Comparison of ENCODE assay signal across 19 mouse cellular contexts in genomic region chr16:90988665-90989064, GRCm38 (mm10). TPM values are rescaled to one million over a fixed set of nuclear protein-coding genes. Genes with fewer than 3 reads are reported as not detected.
A peak's percentile ranks its signal among the peaks of the same experiment; 100 is the strongest.
DNase-seq lines count a peak whose midpoint lies in the region; ATAC-seq and TF ChIP-seq lines count a peak whose summit lies in the region.
"Had no signal": no experiment of that assay in that cellular context is flagged by ENCODE, and none has a peak within 500 bp of the region (broad histone marks: within the 10 kb centered on the region; RNA-seq: fewer than 3 reads in every experiment).

No protein-coding gene starts in this region.

- TF ChIP-seq POLR2A in lung, adult 2 months (IDR thresholded peaks at IDR 0.05; ENCODE audit: borderline replicate concordance, extremely low read depth, low read depth, low read length) = no peak

- H3K9me3 ChIP-seq in G1E (replicated peaks) = no peaks in the 10 kb centered on the region
- no peaks in the 10 kb centered on the region for H3K9me3 ChIP-seq in liver, embryonic 16.5 days (replicated peaks; ENCODE audit: control insufficient read depth, low read length)
- H3K9me3 ChIP-seq: forebrain, embryonic 15.5 days; heart, embryonic 15.5 days; limb, embryonic 15.5 days; midbrain, embryonic 10.5 days; neural tube, embryonic 13.5 days had no signal

- H3K4me3 ChIP-seq in G1E (ENCODE audit: low read depth, low read length) = no peak overlapping the region; the same call in 1 of the 2 replicates
- H3K4me3 ChIP-seq in liver, embryonic 16.5 days (ENCODE audit: low read depth, low read length) = peak overlapping the region; percentile 22; the same call in 1 of the 2 replicates
- no peak overlapping the region for H3K4me3 ChIP-seq in lung, adult 2 months (replicated peaks; ENCODE audit: extremely low read depth, low read depth, low read length)
- H3K4me3 ChIP-seq: forebrain, embryonic 15.5 days; heart, embryonic 15.5 days; limb, embryonic 15.5 days; midbrain, embryonic 10.5 days; neural tube, embryonic 13.5 days had no signal

- peak overlapping the region; percentile 51 for H3K4me2 ChIP-seq in liver, embryonic 16.5 days (ENCODE audit: low read depth, low read length)
- H3K4me2 ChIP-seq: forebrain, embryonic 15.5 days; heart, embryonic 15.5 days; limb, embryonic 15.5 days; neural tube, embryonic 13.5 days had no signal

- peaks cover 65% of the 10 kb centered on the region for H3K36me3 ChIP-seq in G1E (replicated peaks)
- H3K36me3 ChIP-seq in liver, embryonic 16.5 days (ENCODE audit: control insufficient read depth, insufficient read depth) = peaks cover 12% of the 10 kb centered on the region; the same call in 1 of the 2 replicates

- peaks cover 32% of the 10 kb centered on the region for H3K4me1 ChIP-seq in G1E (ENCODE audit: insufficient read depth, low read depth, low read length)
- peaks cover 13% of the 10 kb centered on the region for H3K4me1 ChIP-seq in liver, embryonic 16.5 days (ENCODE audit: control insufficient read depth, low read depth, low read length)
- no peaks in the 10 kb centered on the region for H3K4me1 ChIP-seq in lung, adult 2 months (ENCODE audit: control insufficient read depth, insufficient read depth, low read length)
- H3K4me1 ChIP-seq: forebrain, embryonic 15.5 days; heart, embryonic 15.5 days; limb, embryonic 15.5 days; midbrain, embryonic 10.5 days; neural tube, embryonic 13.5 days had no signal

- H3K9ac ChIP-seq in liver, embryonic 16.5 days (ENCODE audit: low read depth, low read length) = peak overlapping the region; percentile 56
- H3K9ac ChIP-seq: forebrain, embryonic 15.5 days; heart, embryonic 15.5 days; limb, embryonic 15.5 days; neural tube, embryonic 13.5 days had no signal

- peak overlapping the region; percentile 95 for H3K27ac ChIP-seq in liver, embryonic 16.5 days (ENCODE audit: low read length)
- H3K27ac ChIP-seq: forebrain, embryonic 15.5 days; heart, embryonic 15.5 days; limb, embryonic 15.5 days; midbrain, embryonic 10.5 days; neural tube, embryonic 13.5 days had no signal

- peak; percentile 99 for ATAC-seq in G1E (ENCODE audit: extremely low read depth, insufficient number of reproducible peaks, low FRiP score, poor library complexity, severe bottlenecking)
- ATAC-seq in hematopoietic stem cell, adult 5-6 weeks (replicated peaks in 1 of 2; ENCODE audit: insufficient read depth in 1 of 2, low FRiP score in 2 of 2, low TSS enrichment in 1 of 2, low read depth in 1 of 2, poor library complexity in 2 of 2, severe bottlenecking in 2 of 2) = peak; percentile 27 to 58; a peak in 1 of 4 replicates
- peak; percentile 99 for ATAC-seq in liver, embryonic 16.5 days (ENCODE audit: low read depth)
- ATAC-seq: CD4-positive, CD25-positive, alpha-beta regulatory T cell, adult 4 months; forebrain, embryonic 15.5 days; inflammation-experienced regulatory T-cells, adult 6 months had no signal

- peak; percentile 59 for DNase-seq in G1E (ENCODE audit: low spot score)
- DNase-seq in MEL-GATA-1-ER (ENCODE audit: extremely low read depth, low read depth) = peak; percentile 72
- no peak for DNase-seq in yolk sac, embryonic 10.5 days (ENCODE audit: low spot score)
- DNase-seq in lung, adult 2 months = no peak
- no peak for DNase-seq in frontal cortex, adult 2 months (ENCODE audit: extremely low spot score in 1 of 2, low spot score in 1 of 2)
- DNase-seq: adrenal gland, adult 8-10 months; cerebellum, adult 9-11 months; lung, postnatal 14 days; right cerebral cortex, postnatal 14 days; thymus, postnatal 25 days had no signal

- 22% methylated on average over 3 of the region's 3 CpGs for WGBS in liver, embryonic 16.5 days (ENCODE audit: insufficient replicate concordance)
- WGBS in lung, adult 2 months = 69% methylated on average over 3 of the region's 3 CpGs

- H3K27me3 ChIP-seq in G1E (ENCODE audit: insufficient read depth, low read length) = no peaks in the 10 kb centered on the region
- H3K27me3 ChIP-seq in liver, embryonic 16.5 days (ENCODE audit: control insufficient read depth, insufficient read depth, low read depth, low read length) = no peaks in the 10 kb centered on the region
- H3K27me3 ChIP-seq: forebrain, embryonic 15.5 days; heart, embryonic 15.5 days; limb, embryonic 15.5 days; neural tube, embryonic 13.5 days had no signal

- no peak for TF ChIP-seq CTCF in G1E (IDR thresholded peaks at IDR 0.05; ENCODE audit: low read depth, low read length)
- no peak for TF ChIP-seq CTCF in lung, adult 2 months (IDR thresholded peaks at IDR 0.05; ENCODE audit: insufficient read depth, low read length)

RNA-seq across cellular contexts. Expression of gene Synj1, which starts 22.4 kb away (rescaled TPM):
- total RNA-seq in G1E (2014; fragmentation: Nextera tagmentation) (109 and 118 TPM in 2 replicates), G1E (2017) (32.8 and 37.7 TPM in 2 replicates)
- polyA plus RNA-seq in G1E (2012) = 59.5 and 64.8 TPM in 2 replicates
- 29.6 and 37.5 TPM in 2 replicates for total RNA-seq in hematopoietic stem cell, adult 5-6 weeks (2017)
- polyA plus RNA-seq in liver, embryonic 16.5 days (2015; fragmentation: Nextera tagmentation; extraction: Ambion mirVana) = 20.4 and 23.8 TPM in 2 replicates
- polyA plus RNA-seq in lung, adult 2 months (2012; rRNA removed) = 35.8 and 42.2 TPM in 2 replicates
- polyA plus RNA-seq in frontal cortex, adult 2 months (2012; rRNA removed) = 141 and 155 TPM in 2 replicates

RNA-seq across cellular contexts. Expression of gene Cfap298, which starts 53.8 kb away (rescaled TPM):
- total RNA-seq in G1E (2014; fragmentation: Nextera tagmentation) (28.7 and 44.8 TPM in 2 replicates), G1E (2017) (56.7 and 73.4 TPM in 2 replicates)
- 70.5 and 72.5 TPM in 2 replicates for polyA plus RNA-seq in G1E (2012)
- total RNA-seq in hematopoietic stem cell, adult 5-6 weeks (2017) = 54.6 and 80.8 TPM in 2 replicates
- 16.1 and 16.6 TPM in 2 replicates for polyA plus RNA-seq in liver, embryonic 16.5 days (2015; fragmentation: Nextera tagmentation; extraction: Ambion mirVana)
- polyA plus RNA-seq in lung, adult 2 months (2012; rRNA removed) = 17.2 and 29.9 TPM in 2 replicates
- 35.6 and 40.2 TPM in 2 replicates for polyA plus RNA-seq in frontal cortex, adult 2 months (2012; rRNA removed)

RNA-seq across cellular contexts. Expression of gene Paxbp1, which starts 55.7 kb away (rescaled TPM):
- total RNA-seq in G1E (2014; fragmentation: Nextera tagmentation) = 222 and 254 TPM in 2 replicates
- total RNA-seq in G1E (2017) = 99.4 and 116 TPM in 2 replicates
- polyA plus RNA-seq in G1E (2012) = 45.6 and 45.9 TPM in 2 replicates
- 136 and 140 TPM in 2 replicates for total RNA-seq in hematopoietic stem cell, adult 5-6 weeks (2017)
- polyA plus RNA-seq in liver, embryonic 16.5 days (2015; fragmentation: Nextera tagmentation; extraction: Ambion mirVana) = 15.4 and 18.3 TPM in 2 replicates
- polyA plus RNA-seq in lung, adult 2 months (2012; rRNA removed) = 12.2 and 21.7 TPM in 2 replicates
- polyA plus RNA-seq in frontal cortex, adult 2 months (2012; rRNA removed) = 101 and 103 TPM in 2 replicates

Comparison
In these comparisons a context has a peak if more than half of its experiments do, and no peak if none do; other contexts are left out.
1. ATAC-seq: peak in every context shown above with its lines; median percentile 99 in G1E; 99 in liver, embryonic 16.5 days; 42 in hematopoietic stem cell, adult 5-6 weeks.
2. DNase-seq: peak in G1E (single experiment) and MEL-GATA-1-ER (single experiment); none in yolk sac, embryonic 10.5 days (single experiment), lung, adult 2 months (single experiment) and frontal cortex, adult 2 months (0 of 2).